Mouse (Mus musculus): ENCODE results near the gene Scnn1a. TPM values are rescaled to one million over a fixed set of nuclear protein-coding genes. Genes with fewer than 3 reads are reported as not detected.

The Scnn1a gene
- polyA plus RNA-seq, 1 experiment from 2014 or later, result 2.6 TPM

- no peaks in the 10 kb centered on the region for H3K9me3 ChIP-seq (ENCODE audit: control insufficient read depth, low read depth, low read length)
- H3K4me3 ChIP-seq (ENCODE audit: low read depth, low read length), result peak overlapping the region; percentile 82
- ATAC-seq (ENCODE audit: insufficient number of reproducible peaks, insufficient read depth, low FRiP score, low read depth), result peak; percentile 86
- H3K27me3 ChIP-seq (ENCODE audit: control insufficient read depth, insufficient read depth, low read length), result no peaks in the 10 kb centered on the region
- WGBS, result under 1% methylated on average over 27 of the region's 27 CpGs
- H3K27ac ChIP-seq (ENCODE audit: low read length), result peak overlapping the region; percentile 91
- H3K9ac ChIP-seq (replicated peaks; ENCODE audit: low read depth, low read length), result peak overlapping the region; percentile 86
- peak overlapping the region; percentile 62 for H3K4me2 ChIP-seq (replicated peaks; ENCODE audit: low read depth, low read length)
- H3K36me3 ChIP-seq (ENCODE audit: control insufficient read depth, insufficient read depth, low read length), result no peaks in the 10 kb centered on the region
- peaks cover 34% of the 10 kb centered on the region for H3K4me1 ChIP-seq (ENCODE audit: control insufficient read depth, insufficient read depth, low read length)
Measured at GRCm38 (mm10) chr6:125349575-125350230, 29.2 kb downstream of the Scnn1a start.

GRCm38 (mm10) chr6:125350231-125350994 is 30.0 kb downstream of the Scnn1a start:
- Histone ChIP-seq H3K36me3 (ENCODE audit: control insufficient read depth, insufficient read depth, low read length) (no peaks in the 10 kb centered on the region), H3K4me2 (replicated peaks; ENCODE audit: low read depth, low read length) (peak overlapping the region; percentile 62), H3K9ac (replicated peaks; ENCODE audit: low read depth, low read length) (peak overlapping the region; percentile 86), H3K27me3 (ENCODE audit: control insufficient read depth, insufficient read depth, low read length) (no peaks in the 10 kb centered on the region), H3K4me1 (ENCODE audit: control insufficient read depth, insufficient read depth, low read length) (peaks cover 41% of the 10 kb centered on the region), H3K27ac (ENCODE audit: low read length) (peak overlapping the region; percentile 91), H3K4me3 (ENCODE audit: low read depth, low read length) (peak overlapping the region; percentile 82), H3K9me3 (ENCODE audit: control insufficient read depth, low read depth, low read length) (no peaks in the 10 kb centered on the region)
- ATAC-seq (ENCODE audit: insufficient number of reproducible peaks, insufficient read depth, low FRiP score, low read depth), result no peak
- 2% methylated on average over 20 of the region's 20 CpGs for WGBS

- WGBS, result 50% methylated on average over 2 of the region's 2 CpGs
- Histone ChIP-seq H3K36me3 (ENCODE audit: control insufficient read depth, insufficient read depth, low read length) (no peaks in the 10 kb centered on the region), H3K9ac (replicated peaks; ENCODE audit: low read depth, low read length) (peak overlapping the region; percentile 86; the same call in 1 of the 2 replicates), H3K27ac (ENCODE audit: low read length) (peak overlapping the region; percentile 91; the same call in 1 of the 2 replicates), H3K27me3 (ENCODE audit: control insufficient read depth, insufficient read depth, low read length) (no peaks in the 10 kb centered on the region), H3K9me3 (ENCODE audit: control insufficient read depth, low read depth, low read length) (no peaks in the 10 kb centered on the region), H3K4me1 (ENCODE audit: control insufficient read depth, insufficient read depth, low read length) (peaks cover 46% of the 10 kb centered on the region), H3K4me2 (replicated peaks; ENCODE audit: low read depth, low read length) (peak overlapping the region; percentile 62), H3K4me3 (ENCODE audit: low read depth, low read length) (peak overlapping the region; percentile 82)
- ATAC-seq (ENCODE audit: insufficient number of reproducible peaks, insufficient read depth, low FRiP score, low read depth), result no peak
Measured at GRCm38 (mm10) chr6:125350995-125351324, 30.5 kb downstream of the Scnn1a start.

- Histone ChIP-seq H3K36me3 (ENCODE audit: control insufficient read depth, insufficient read depth, low read length) (no peaks in the 10 kb centered on the region), H3K9ac (replicated peaks; ENCODE audit: low read depth, low read length) (no peak overlapping the region), H3K4me2 (replicated peaks; ENCODE audit: low read depth, low read length) (peak overlapping the region; percentile 62), H3K4me3 (ENCODE audit: low read depth, low read length) (peak overlapping the region; percentile 82; the same call in 1 of the 2 replicates), H3K27me3 (ENCODE audit: control insufficient read depth, insufficient read depth, low read length) (no peaks in the 10 kb centered on the region), H3K27ac (ENCODE audit: low read length) (no peak overlapping the region), H3K9me3 (ENCODE audit: control insufficient read depth, low read depth, low read length) (no peaks in the 10 kb centered on the region), H3K4me1 (ENCODE audit: control insufficient read depth, insufficient read depth, low read length) (peaks cover 49% of the 10 kb centered on the region)
- no peak for ATAC-seq (ENCODE audit: insufficient number of reproducible peaks, insufficient read depth, low FRiP score, low read depth)
- WGBS, result 60% methylated on average over 8 of the region's 8 CpGs
Measured at GRCm38 (mm10) chr6:125351368-125352045, 31.0 kb downstream of the Scnn1a start.

GRCm38 (mm10) chr6:125352046-125352384 is 31.6 kb downstream of the Scnn1a start:
- no peak overlapping the region for H3K4me2 ChIP-seq (replicated peaks; ENCODE audit: low read depth, low read length)
- H3K36me3 ChIP-seq (ENCODE audit: control insufficient read depth, insufficient read depth, low read length), result no peaks in the 10 kb centered on the region
- no peak overlapping the region for H3K27ac ChIP-seq (ENCODE audit: low read length)
- H3K9ac ChIP-seq (replicated peaks; ENCODE audit: low read depth, low read length), result no peak overlapping the region
- ATAC-seq (ENCODE audit: insufficient number of reproducible peaks, insufficient read depth, low FRiP score, low read depth), result no peak
- no peaks in the 10 kb centered on the region for H3K9me3 ChIP-seq (ENCODE audit: control insufficient read depth, low read depth, low read length)
- H3K27me3 ChIP-seq (ENCODE audit: control insufficient read depth, insufficient read depth, low read length), result no peaks in the 10 kb centered on the region
- H3K4me1 ChIP-seq (ENCODE audit: control insufficient read depth, insufficient read depth, low read length), result peaks cover 49% of the 10 kb centered on the region
- no peak overlapping the region for H3K4me3 ChIP-seq (ENCODE audit: low read depth, low read length)
- WGBS, result 62% methylated on average over 5 of the region's 5 CpGs

- no peaks in the 10 kb centered on the region for H3K9me3 ChIP-seq (ENCODE audit: control insufficient read depth, low read depth, low read length)
- no peak overlapping the region for H3K4me3 ChIP-seq (ENCODE audit: low read depth, low read length)
- H3K27me3 ChIP-seq (ENCODE audit: control insufficient read depth, insufficient read depth, low read length), result no peaks in the 10 kb centered on the region
- H3K4me2 ChIP-seq (replicated peaks; ENCODE audit: low read depth, low read length), result no peak overlapping the region
- H3K27ac ChIP-seq (ENCODE audit: low read length), result no peak overlapping the region
- H3K36me3 ChIP-seq (ENCODE audit: control insufficient read depth, insufficient read depth, low read length), result peaks cover 7% of the 10 kb centered on the region
- peaks cover 49% of the 10 kb centered on the region for H3K4me1 ChIP-seq (ENCODE audit: control insufficient read depth, insufficient read depth, low read length)
- no peak for ATAC-seq (ENCODE audit: insufficient number of reproducible peaks, insufficient read depth, low FRiP score, low read depth)
- no peak overlapping the region for H3K9ac ChIP-seq (replicated peaks; ENCODE audit: low read depth, low read length)
- 63% methylated on average over 4 of the region's 4 CpGs for WGBS
Measured at GRCm38 (mm10) chr6:125352811-125353210, 32.4 kb downstream of the Scnn1a start.

GRCm38 (mm10) chr6:125353221-125353620 is 32.8 kb downstream of the Scnn1a start:
- H3K27ac ChIP-seq (ENCODE audit: low read length), result no peak overlapping the region
- no peak for ATAC-seq (ENCODE audit: insufficient number of reproducible peaks, insufficient read depth, low FRiP score, low read depth)
- WGBS, result 81% methylated on average over 11 of the region's 11 CpGs
- peaks cover 11% of the 10 kb centered on the region for H3K36me3 ChIP-seq (ENCODE audit: control insufficient read depth, insufficient read depth, low read length)
- H3K4me1 ChIP-seq (ENCODE audit: control insufficient read depth, insufficient read depth, low read length), result peaks cover 49% of the 10 kb centered on the region
- H3K4me3 ChIP-seq (ENCODE audit: low read depth, low read length), result no peak overlapping the region
- no peak overlapping the region for H3K9ac ChIP-seq (replicated peaks; ENCODE audit: low read depth, low read length)
- no peaks in the 10 kb centered on the region for H3K27me3 ChIP-seq (ENCODE audit: control insufficient read depth, insufficient read depth, low read length)
- no peak overlapping the region for H3K4me2 ChIP-seq (replicated peaks; ENCODE audit: low read depth, low read length)
- H3K9me3 ChIP-seq (ENCODE audit: control insufficient read depth, low read depth, low read length), result no peaks in the 10 kb centered on the region

GRCm38 (mm10) chr6:125353655-125354054 is 33.2 kb downstream of the Scnn1a start:
- Histone ChIP-seq H3K36me3 (ENCODE audit: control insufficient read depth, insufficient read depth, low read length) (peaks cover 16% of the 10 kb centered on the region), H3K27ac (ENCODE audit: low read length) (no peak overlapping the region; the same call in 1 of the 2 replicates), H3K9me3 (ENCODE audit: control insufficient read depth, low read depth, low read length) (no peaks in the 10 kb centered on the region), H3K9ac (replicated peaks; ENCODE audit: low read depth, low read length) (no peak overlapping the region), H3K4me2 (replicated peaks; ENCODE audit: low read depth, low read length) (no peak overlapping the region), H3K27me3 (ENCODE audit: control insufficient read depth, insufficient read depth, low read length) (no peaks in the 10 kb centered on the region), H3K4me1 (ENCODE audit: control insufficient read depth, insufficient read depth, low read length) (peaks cover 49% of the 10 kb centered on the region), H3K4me3 (ENCODE audit: low read depth, low read length) (no peak overlapping the region)
- no peak for ATAC-seq (ENCODE audit: insufficient number of reproducible peaks, insufficient read depth, low FRiP score, low read depth)
- 74% methylated on average over 4 of the region's 4 CpGs for WGBS

All from stomach, embryonic 14.5 days (tissue).